Mouse (Mus musculus) spleen, adult 18-20 months (tissue): Measurements from ENCODE around the gene Kmt2a.

Experiments used
- DNase-seq, 2 experiments: peaks; one replicate each; pipeline ENCODE4 v3.0.0; 2022; ENCODE audit warnings: mixed read lengths in 2 of 2

Kmt2a gene

GRCm38 (mm10) chr9:44881221-44881871, at the start of gene Kmt2a:
Gene Kmt2a, minus strand, starts transcription at chr9:44881296.
- DNase-seq = peak; percentile 91 to 94

GRCm38 (mm10) chr9:44921543-44921942, 40.4 kb upstream of the Kmt2a start:
- DNase-seq = no peak

- DNase-seq = no peak
These were observed 40.0 kb upstream of the Kmt2a start for GRCm38 (mm10) chr9:44921123-44921468.

GRCm38 (mm10) chr9:44920374-44921122, 39.5 kb upstream of the Kmt2a start, which contains the start of gene Atp5l:
Gene Atp5l, minus strand, starts transcription at chr9:44920742.
- DNase-seq = peak; percentile 66 to 79

- no peak for DNase-seq
These were observed 38.5 kb upstream of the Kmt2a start for GRCm38 (mm10) chr9:44919606-44920005.

GRCm38 (mm10) chr9:44916196-44916595, 35.1 kb upstream of the Kmt2a start:
- peak; percentile 7 to 44 for DNase-seq

- DNase-seq = no peak
These were observed 33.6 kb upstream of the Kmt2a start for GRCm38 (mm10) chr9:44914706-44915105.

GRCm38 (mm10) chr9:44911365-44911764, 30.3 kb upstream of the Kmt2a start:
- no peak for DNase-seq

GRCm38 (mm10) chr9:44905620-44906019, 24.5 kb upstream of the Kmt2a start:
- DNase-seq = no peak

- DNase-seq = no peak
These were observed 23.9 kb upstream of the Kmt2a start for GRCm38 (mm10) chr9:44904964-44905363.

GRCm38 (mm10) chr9:44903856-44904255, 22.8 kb upstream of the Kmt2a start:
- no peak for DNase-seq

GRCm38 (mm10) chr9:44900402-44900801, 19.3 kb upstream of the Kmt2a start:
- peak in 1 of 2 experiments; percentile 23 for DNase-seq

- no peak for DNase-seq
These were observed 18.6 kb upstream of the Kmt2a start for GRCm38 (mm10) chr9:44899716-44900115.

GRCm38 (mm10) chr9:44897024-44897423, 15.9 kb upstream of the Kmt2a start:
- no peak for DNase-seq

GRCm38 (mm10) chr9:44892664-44893063, 11.6 kb upstream of the Kmt2a start:
- DNase-seq = no peak

- DNase-seq = no peak
These were observed 10.1 kb upstream of the Kmt2a start for GRCm38 (mm10) chr9:44891210-44891609.

GRCm38 (mm10) chr9:44890122-44890521, 9.0 kb upstream of the Kmt2a start:
- DNase-seq = no peak

GRCm38 (mm10) chr9:44888114-44888624, 7.1 kb upstream of the Kmt2a start:
- DNase-seq = no peak

- DNase-seq = no peak
These were observed 2.0 kb upstream of the Kmt2a start for GRCm38 (mm10) chr9:44882981-44883569.

GRCm38 (mm10) chr9:44882436-44882980, 1.4 kb upstream of the Kmt2a start:
- peak; percentile 27 to 40 for DNase-seq

GRCm38 (mm10) chr9:44881941-44882435, 892 bp upstream of the Kmt2a start:
- peak; percentile 64 to 68 for DNase-seq

- no peak for DNase-seq
These were observed 601 bp downstream of the Kmt2a start for GRCm38 (mm10) chr9:44880309-44881081.
